Mouse (Mus musculus) midbrain, embryonic 16.5 days (tissue): ENCODE results near the gene Nudt4. TPM values are rescaled to one million over a fixed set of nuclear protein-coding genes. Genes with fewer than 3 reads are reported as not detected.

Experiments used
- ATAC-seq: fragments of 200-750 bp; cut with Nextera tagmentation; 2 replicates; pipeline ENCODE4 v1.8.0; 2017; ENCODE audit warnings: moderate TSS enrichment
- H3K27ac ChIP-seq: fragments of 300-500 bp; sonication (generic); 2 replicates; pipeline ENCODE4 v1.5.1; 2014; ENCODE audit warnings: mild to moderate bottlenecking, low read length, mixed read lengths
- H3K27me3 ChIP-seq: fragments of 300-500 bp; sonication (generic); 2 replicates; pipeline ENCODE4 v1.6.1; 2014; ENCODE audit warnings: low read depth, low read length, mixed read lengths; ENCODE audit not compliant: control insufficient read depth, insufficient read depth
- H3K36me3 ChIP-seq: fragments of 300-500 bp; sonication (generic); 2 replicates; pipeline ENCODE4 v1.6.1; 2014; ENCODE audit warnings: mild to moderate bottlenecking, low read length, moderate library complexity, mixed read lengths; ENCODE audit not compliant: control insufficient read depth, insufficient read depth
- H3K4me1 ChIP-seq: fragments of 300-500 bp; sonication (generic); 2 replicates; pipeline ENCODE4 v1.6.1; 2014; ENCODE audit warnings: mild to moderate bottlenecking, low read length, mixed read lengths; ENCODE audit not compliant: control insufficient read depth, insufficient read depth
- H3K4me2 ChIP-seq: fragments of 300-500 bp; sonication (generic); 2 replicates; pipeline ENCODE4 v1.6.1; 2014; ENCODE audit warnings: mild to moderate bottlenecking, low read length, mixed read lengths
- H3K4me3 ChIP-seq: fragments of 300-500 bp; sonication (generic); 2 replicates; pipeline ENCODE4 v1.5.1; 2014; ENCODE audit warnings: low read depth, mild to moderate bottlenecking, low read length, moderate library complexity, mixed read lengths
- H3K9ac ChIP-seq: fragments of 300-500 bp; sonication (generic); 2 replicates; pipeline ENCODE4 v1.6.1; 2014; ENCODE audit warnings: low read depth, low read length, mixed read lengths
- H3K9me3 ChIP-seq: fragments of 300-500 bp; sonication (generic); replicated peaks from 2 replicates; pipeline ENCODE4 v1.6.1; 2014; ENCODE audit warnings: mild to moderate bottlenecking, low read length, mixed read lengths; ENCODE audit not compliant: control insufficient read depth, poor library complexity, severe bottlenecking
- WGBS: fragments of 180-500 bp; shearing (Covaris S2); extraction: QIAGEN DNeasy Blood & Tissue Kit; methylation state at CpG from one replicate; pipeline ENCODE4 v1.1.7; 2014; 5-methylcytosine and 5-hydroxymethylcytosine counted together
- polyA plus RNA-seq: library from polyadenylated mRNA; unstranded; fragments of >200 nt; fragmentation: Nextera tagmentation; extraction: Ambion mirVana; gene quantifications from 2 replicates; pipeline ENCODE4 v1.2.1, GENCODE M21; 2015

Nudt4 gene
- polyA plus RNA-seq = 59.9 and 61.0 TPM in 2 replicates

DNA sequence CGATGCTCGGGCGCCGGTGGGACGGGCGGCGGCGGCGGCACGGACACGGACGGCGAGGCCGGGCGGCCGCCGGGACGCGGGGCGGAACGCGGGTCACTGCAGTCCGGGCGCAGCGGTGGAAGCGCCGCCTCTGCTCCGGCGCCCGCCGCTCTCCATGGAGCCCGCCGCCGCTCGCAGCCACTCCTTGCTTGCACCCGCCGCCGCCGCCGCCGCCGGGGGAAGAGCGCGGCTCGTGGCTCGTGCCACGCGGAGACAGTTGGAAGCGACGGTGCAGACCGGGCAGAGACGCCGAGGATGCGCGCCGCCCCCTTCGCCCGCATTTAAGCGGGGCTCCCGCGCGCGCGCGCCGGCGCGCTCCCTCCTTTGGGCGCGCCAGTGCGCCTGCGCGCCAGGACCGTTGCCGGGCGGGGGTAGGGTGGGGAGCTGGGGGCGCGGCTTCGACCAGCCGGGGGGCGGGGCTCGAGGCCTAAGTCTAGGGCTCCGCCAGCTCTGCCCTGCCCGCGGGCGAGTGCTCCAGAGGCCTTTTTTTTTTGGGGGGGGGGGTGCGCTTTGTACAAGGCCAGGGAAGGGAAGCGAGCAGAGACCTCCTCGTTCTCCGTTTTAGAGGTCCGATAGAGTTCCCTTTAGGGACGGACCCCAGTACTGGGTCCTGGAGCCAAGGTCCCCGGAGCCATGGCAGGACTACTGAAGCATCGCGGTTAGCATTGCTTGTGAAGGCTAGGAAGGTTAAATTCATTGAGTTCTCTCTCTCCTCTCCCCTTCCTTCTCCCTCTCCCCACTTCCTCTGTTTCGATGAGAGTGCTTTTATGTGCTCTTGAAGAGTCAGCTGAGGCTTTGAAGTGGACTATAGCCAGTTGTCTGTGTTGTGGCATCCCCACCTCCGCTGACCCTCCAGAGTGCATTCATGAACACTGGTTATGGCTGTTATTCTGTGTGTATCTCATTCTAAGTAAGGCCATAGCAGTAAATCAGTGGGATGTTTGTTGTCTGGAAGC lies at the start of gene Nudt4:
TSS of gene Nudt4 (minus strand) at position 296 of the 995 bp plus-strand sequence.
- peak; percentile 94 for ATAC-seq
- 1% methylated on average over 48 of the region's 97 CpGs for WGBS
- H3K4me1 ChIP-seq = peaks cover 19% of the 10 kb centered on the region

DNA sequence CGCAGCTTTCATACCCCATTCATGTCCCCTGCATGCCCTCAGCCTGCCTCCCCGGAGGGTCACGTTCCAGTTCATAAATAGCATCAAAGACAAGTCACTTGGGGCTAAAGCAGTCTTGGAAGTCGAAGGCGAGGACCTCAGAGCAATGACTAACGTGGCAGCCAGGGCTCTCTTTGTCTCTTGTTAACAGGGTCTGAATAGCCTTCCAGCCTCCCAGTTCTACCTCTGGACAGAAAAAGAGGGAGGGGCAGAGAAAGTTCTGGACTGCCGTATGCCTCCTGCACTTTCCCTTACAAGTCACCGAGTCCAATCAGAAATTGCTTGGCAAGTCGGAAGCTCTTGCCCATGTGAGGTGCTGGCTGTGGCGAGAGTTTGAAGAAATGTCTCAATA lies 47.4 kb upstream of the Nudt4 start:
- H3K27ac ChIP-seq = no peak overlapping the region
- H3K9ac ChIP-seq = no peak overlapping the region
- WGBS = 36% methylated on average over 10 of the region's 10 CpGs
- H3K36me3 ChIP-seq = no peaks in the 10 kb centered on the region
- H3K9me3 ChIP-seq = no peaks in the 10 kb centered on the region
- no peak overlapping the region for H3K4me3 ChIP-seq
- no peaks in the 10 kb centered on the region for H3K27me3 ChIP-seq
- H3K4me2 ChIP-seq = no peak overlapping the region
- H3K4me1 ChIP-seq = peaks cover 7% of the 10 kb centered on the region; the same call in 1 of the 2 replicates
- no peak for ATAC-seq

More for the DNA sequence above, at the start of gene Nudt4:
- H3K27ac ChIP-seq = peak within 1 kb of the TSS; percentile 90
- no peaks in the 10 kb centered on the region for H3K27me3 ChIP-seq
- H3K36me3 ChIP-seq = no peaks in the 10 kb centered on the region
- peak within 1 kb of the TSS; percentile 80 for H3K4me2 ChIP-seq
- H3K9ac ChIP-seq = peak within 1 kb of the TSS; percentile 74
- H3K4me3 ChIP-seq = peak within 1 kb of the TSS; percentile 66
- H3K9me3 ChIP-seq = no peaks in the 10 kb centered on the region

DNA sequence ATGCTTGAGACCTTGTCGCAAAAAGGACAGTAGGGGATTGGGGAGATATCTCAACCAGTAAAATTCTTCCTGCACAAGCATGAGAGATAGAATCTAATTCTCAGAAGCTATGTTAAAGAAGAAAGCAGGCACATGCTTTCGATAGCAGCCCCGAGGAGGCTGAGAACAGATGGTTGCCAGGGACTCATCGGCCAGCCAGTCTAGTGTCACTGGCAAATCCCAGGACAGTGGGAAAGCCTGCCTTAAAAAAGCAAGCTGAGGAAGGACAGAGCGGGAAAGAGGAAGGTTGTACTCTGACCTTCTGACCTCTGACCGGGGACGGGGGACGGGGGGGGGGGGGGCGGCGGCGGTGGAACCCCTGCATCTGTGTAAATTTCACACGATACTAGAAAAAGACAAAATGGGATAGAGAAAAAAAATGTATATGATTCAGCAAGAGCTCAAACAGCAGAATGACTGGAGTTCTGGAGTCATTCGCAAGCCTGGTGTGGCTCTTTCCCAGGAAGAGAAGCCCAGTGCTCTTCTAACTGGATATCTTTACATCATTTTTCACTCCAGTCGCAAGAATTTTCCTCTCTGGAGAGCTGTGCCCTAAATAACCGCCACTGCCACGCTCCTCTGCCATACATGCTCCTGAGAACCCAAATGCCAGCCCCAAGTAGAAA lies 46.9 kb upstream of the Nudt4 start:
- Histone ChIP-seq H3K4me2 (no peak overlapping the region), H3K36me3 (no peaks in the 10 kb centered on the region), H3K9ac (no peak overlapping the region), H3K4me1 (peaks cover 7% of the 10 kb centered on the region; the same call in 1 of the 2 replicates), H3K4me3 (no peak overlapping the region), H3K27me3 (no peaks in the 10 kb centered on the region), H3K9me3 (no peaks in the 10 kb centered on the region), H3K27ac (no peak overlapping the region)
- no peak for ATAC-seq
- WGBS = 46% methylated on average over 16 of the region's 16 CpGs

DNA sequence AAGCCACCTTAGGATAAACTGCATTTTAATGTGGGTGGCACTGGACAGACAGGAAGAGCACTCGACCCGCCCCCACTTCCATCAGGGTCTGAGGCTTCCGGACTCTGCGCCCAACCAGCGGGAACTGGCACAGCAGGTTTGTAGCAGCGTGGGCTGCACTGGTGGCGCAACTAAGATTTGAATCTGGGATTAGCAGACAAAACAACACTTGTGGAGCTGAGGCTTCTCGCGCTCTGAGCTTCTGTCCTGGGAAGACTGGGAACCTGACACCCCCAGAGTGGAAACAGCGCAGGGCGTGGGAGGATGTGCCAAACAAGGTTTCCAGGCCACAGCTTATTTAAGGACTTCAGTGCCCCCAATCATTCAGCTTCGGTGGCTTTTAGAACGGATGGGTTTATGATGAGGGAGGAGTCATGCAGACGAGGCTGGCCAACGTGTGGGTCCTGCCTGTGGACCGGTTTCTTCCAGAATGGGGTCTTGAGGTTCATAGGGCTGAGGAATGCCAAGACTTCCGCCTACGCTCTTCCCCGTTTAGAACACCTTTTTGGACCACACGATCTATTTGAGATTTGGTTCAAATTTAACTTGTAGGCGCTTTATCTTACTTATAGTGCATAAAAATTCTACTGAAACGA lies 41.1 kb upstream of the Nudt4 start:
- 69% methylated on average over 22 of the region's 22 CpGs for WGBS
- ATAC-seq = no peak
- Histone ChIP-seq H3K9me3 (no peaks in the 10 kb centered on the region), H3K27ac (no peak overlapping the region), H3K9ac (no peak overlapping the region), H3K4me2 (no peak overlapping the region), H3K27me3 (no peaks in the 10 kb centered on the region; the same call in 1 of the 2 replicates), H3K4me1 (no peaks in the 10 kb centered on the region), H3K36me3 (no peaks in the 10 kb centered on the region), H3K4me3 (no peak overlapping the region)

DNA sequence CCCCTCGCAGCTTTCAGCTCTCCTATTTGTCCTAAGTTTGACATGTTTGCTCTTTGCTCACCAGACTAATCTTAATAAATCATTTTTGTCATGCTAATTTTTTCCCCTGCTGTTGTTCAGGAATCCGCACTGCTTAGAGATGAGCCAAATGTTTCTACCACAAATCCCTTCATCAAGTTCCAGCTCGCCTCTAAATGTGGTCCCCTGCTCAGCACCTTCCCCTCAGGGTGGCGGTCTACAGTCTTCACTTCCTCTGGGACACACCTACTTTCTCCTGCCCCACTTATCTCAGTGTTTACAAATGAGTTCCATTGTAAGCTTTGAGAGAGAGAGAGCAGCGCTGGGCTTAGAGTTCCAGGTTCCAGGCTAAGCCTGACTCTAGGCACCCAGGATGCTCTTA lies 36.6 kb upstream of the Nudt4 start:
- Histone ChIP-seq H3K36me3 (no peaks in the 10 kb centered on the region), H3K9ac (no peak overlapping the region), H3K9me3 (no peaks in the 10 kb centered on the region), H3K4me2 (no peak overlapping the region), H3K4me1 (0 out of 2 replicates have a peak, but pooled peaks cover under 1% of the 10 kb centered on the region), H3K27ac (no peak overlapping the region), H3K4me3 (no peak overlapping the region), H3K27me3 (no peaks in the 10 kb centered on the region; the same call in 1 of the 2 replicates)
- ATAC-seq = no peak
- WGBS = 29% methylated on average over 5 of the region's 5 CpGs

DNA sequence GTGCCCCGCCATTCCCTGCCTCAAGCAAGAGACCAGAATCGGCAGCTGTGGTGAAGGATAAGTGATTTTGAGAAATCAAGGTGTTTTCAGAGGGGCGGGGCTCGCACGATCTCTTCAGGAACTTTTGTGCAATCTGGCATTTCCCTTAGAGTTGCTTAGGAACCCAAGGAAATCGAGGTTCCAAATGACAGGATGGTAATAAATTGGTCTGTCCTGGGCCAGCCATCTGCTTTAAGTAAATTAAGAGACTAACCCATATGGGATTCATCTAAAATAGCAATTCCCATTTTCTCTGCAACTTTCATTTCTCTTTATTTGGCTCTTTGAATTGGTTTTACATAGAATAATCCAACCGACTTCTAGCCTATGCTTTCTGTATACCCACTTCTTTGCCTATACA lies 35.8 kb upstream of the Nudt4 start:
- no peaks in the 10 kb centered on the region for H3K9me3 ChIP-seq
- H3K27ac ChIP-seq = no peak overlapping the region
- no peak overlapping the region for H3K4me2 ChIP-seq
- no peaks in the 10 kb centered on the region for H3K36me3 ChIP-seq
- no peak overlapping the region for H3K9ac ChIP-seq
- ATAC-seq = no peak
- 0 out of 2 replicates have a peak, but pooled peaks cover 2% of the 10 kb centered on the region for H3K4me1 ChIP-seq
- 93% methylated on average over 7 of the region's 7 CpGs for WGBS
- no peak overlapping the region for H3K4me3 ChIP-seq
- no peaks in the 10 kb centered on the region; the same call in 1 of the 2 replicates for H3K27me3 ChIP-seq

DNA sequence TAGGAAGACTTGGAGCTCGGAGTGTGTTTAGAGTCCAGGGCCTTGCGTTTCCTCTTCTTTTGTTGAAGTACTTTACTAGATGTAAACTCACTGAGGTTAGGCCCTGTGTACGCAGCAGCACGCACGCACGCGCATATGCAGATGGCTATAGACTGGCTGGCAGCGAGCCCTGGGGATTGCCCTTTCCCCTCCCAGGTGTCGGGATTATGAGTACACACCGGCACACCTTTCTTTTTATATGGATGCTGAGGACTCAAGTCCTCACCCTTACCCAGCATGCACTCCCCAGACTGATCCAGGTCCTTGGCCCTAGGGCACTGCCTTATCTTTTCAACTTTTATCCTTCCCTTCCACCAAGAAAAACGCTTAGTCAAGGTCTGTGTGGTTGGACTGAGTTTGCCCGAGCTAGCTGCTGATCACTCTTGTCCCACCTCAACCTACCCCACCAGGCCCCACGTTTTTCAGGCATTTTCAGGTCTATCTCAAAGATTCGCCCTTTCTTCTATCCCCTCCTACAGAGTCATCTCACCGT lies 34.2 kb upstream of the Nudt4 start:
- 74% methylated on average over 15 of the region's 15 CpGs for WGBS
- Histone ChIP-seq H3K9me3 (no peaks in the 10 kb centered on the region), H3K36me3 (no peaks in the 10 kb centered on the region), H3K9ac (no peak overlapping the region), H3K27ac (no peak overlapping the region), H3K4me2 (no peak overlapping the region), H3K4me3 (no peak overlapping the region), H3K4me1 (0 out of 2 replicates have a peak, but pooled peaks cover 2% of the 10 kb centered on the region), H3K27me3 (no peaks in the 10 kb centered on the region; the same call in 1 of the 2 replicates)
- ATAC-seq = no peak

DNA sequence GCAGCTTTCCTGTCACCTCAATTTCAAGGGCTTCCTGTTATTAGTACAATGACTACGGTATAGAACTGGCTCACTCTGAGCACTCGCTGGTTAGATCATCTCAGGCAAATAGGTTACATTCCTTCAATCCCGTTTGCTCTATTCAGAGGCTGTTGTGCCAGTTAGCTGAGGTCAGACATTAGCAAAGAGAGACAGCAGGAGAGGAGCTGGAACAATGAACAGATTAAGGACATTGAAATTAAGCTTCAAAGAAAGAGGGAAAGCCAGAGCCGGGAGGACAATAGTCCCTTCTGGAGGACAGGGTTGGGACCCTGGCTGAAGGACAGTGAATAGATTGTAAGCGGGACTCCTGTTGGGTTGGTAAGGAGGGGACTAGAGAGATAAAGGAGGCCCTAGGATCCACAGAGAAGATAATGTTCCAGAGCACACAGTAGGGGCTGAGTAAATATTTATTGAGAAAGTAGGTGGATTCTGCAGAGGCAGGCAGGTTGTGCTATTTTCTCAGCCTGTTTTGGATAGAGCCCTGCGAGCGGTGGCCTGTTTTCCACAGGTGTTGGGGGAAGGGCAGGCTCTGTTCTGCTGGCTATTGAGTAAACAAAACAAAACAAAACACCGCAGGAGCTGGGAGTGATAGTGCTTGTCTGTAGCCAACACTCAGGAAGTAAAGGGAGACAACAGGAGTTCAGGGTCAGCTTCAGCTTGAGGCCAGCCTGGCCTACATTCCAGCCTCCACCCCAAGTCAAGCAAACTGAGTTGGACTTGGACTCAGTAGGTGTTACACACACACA lies 32.1 kb upstream of the Nudt4 start:
- no peak overlapping the region for H3K4me3 ChIP-seq
- H3K27me3 ChIP-seq = no peaks in the 10 kb centered on the region; the same call in 1 of the 2 replicates
- H3K9me3 ChIP-seq = no peaks in the 10 kb centered on the region
- no peaks in the 10 kb centered on the region for H3K36me3 ChIP-seq
- 0 out of 2 replicates have a peak, but pooled peaks cover 2% of the 10 kb centered on the region for H3K4me1 ChIP-seq
- 17% methylated on average over 8 of the region's 8 CpGs for WGBS
- H3K9ac ChIP-seq = no peak overlapping the region
- no peak overlapping the region for H3K27ac ChIP-seq
- 0 out of 2 replicates have a peak, but pooled peaks have one; percentile 32 for ATAC-seq
- H3K4me2 ChIP-seq = no peak overlapping the region
